ENCODE assay signal across 1 mouse cellular context in the genomic region with DNA sequence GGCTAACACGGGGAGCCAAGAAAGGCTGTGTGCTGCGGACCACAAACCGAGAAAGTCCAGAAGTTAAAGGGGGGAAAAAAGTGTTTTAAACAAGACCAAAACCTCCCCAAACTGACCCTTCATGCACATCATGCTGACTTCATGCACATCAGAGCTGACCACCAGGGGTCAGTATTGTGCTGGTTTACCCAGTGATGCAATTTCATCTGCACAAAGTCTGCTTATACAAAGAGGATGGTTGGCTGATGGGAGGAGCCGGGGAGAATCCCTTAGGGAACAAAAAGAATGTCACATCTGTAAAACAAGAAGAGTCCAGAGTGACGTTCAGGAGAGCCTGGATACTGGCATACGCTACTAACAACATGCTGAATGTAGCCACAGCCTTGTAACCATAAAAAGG.
TF ChIP-seq lines count a peak whose summit lies in the region.

No protein-coding gene starts in this region.

TF ChIP-seq in MEL, 35 proteins besides CTCF, POLR2A, EP300 and RAD21:
- TF ChIP-seq SIN3A (IDR thresholded peaks at IDR 0.05; ENCODE audit: low read length) (peak; percentile 57), TBP (IDR thresholded peaks at IDR 0.05; ENCODE audit: low read depth, low read length) (0 out of 2 replicates have a peak, but pooled peaks have one; percentile 19), ZMIZ1 (IDR thresholded peaks at IDR 0.05; ENCODE audit: low read depth, low read length) (no peak), MYC (IDR thresholded peaks at IDR 0.05; ENCODE audit: low read depth, low read length) (0 out of 2 replicates have a peak, but pooled peaks have one; percentile 44), POLR2AphosphoS2 (IDR thresholded peaks at IDR 0.05; ENCODE audit: low read length) (no peak), GABPA (IDR thresholded peaks at IDR 0.05; ENCODE audit: low read depth, low read length) (no peak), NELFE (IDR thresholded peaks at IDR 0.05; ENCODE audit: low read depth, low read length) (no peak), USF2 (IDR thresholded peaks at IDR 0.05; ENCODE audit: borderline replicate concordance in 1 of 2, insufficient read depth in 1 of 2, low read depth in 1 of 2, low read length in 2 of 2) (no peak), JUND (IDR thresholded peaks at IDR 0.05; ENCODE audit: low read depth, low read length) (no peak), POLR2AphosphoS5 (IDR thresholded peaks at IDR 0.05; ENCODE audit: borderline replicate concordance, low read depth, low read length) (no peak), NRF1 (IDR thresholded peaks at IDR 0.05; ENCODE audit: insufficient read depth, low read depth, low read length, poor library complexity, severe bottlenecking) (no peak), ELF1 (IDR thresholded peaks at IDR 0.05; ENCODE audit: low read depth, low read length) (no peak), MAFK (IDR thresholded peaks at IDR 0.05; ENCODE audit: borderline replicate concordance, low read depth, low read length) (no peak), CHD1 (IDR thresholded peaks at IDR 0.05; ENCODE audit: low read depth, low read length) (no peak), CHD2 (IDR thresholded peaks at IDR 0.05; ENCODE audit: low read length) (no peak), MEF2A (IDR thresholded peaks at IDR 0.05; ENCODE audit: extremely low read depth, insufficient replicate concordance, low read depth, low read length, poor library complexity, severe bottlenecking) (no peak), UBTF (IDR thresholded peaks at IDR 0.05; ENCODE audit: borderline replicate concordance, insufficient read depth, low read depth, low read length) (no peak), MAX (IDR thresholded peaks at IDR 0.05; ENCODE audit: low read length) (no peak), KAT2A (conservative IDR thresholded peaks at IDR 0.05; ENCODE audit: low read depth, low read length) (no peak), ZNF384 (IDR thresholded peaks at IDR 0.05; ENCODE audit: low read depth, low read length) (peak; percentile 50; the same call in 1 of the 2 replicates), SMC3 (IDR thresholded peaks at IDR 0.05; ENCODE audit: low read depth, low read length) (peak; percentile 97), ZC3H11A (IDR thresholded peaks at IDR 0.05; ENCODE audit: low read depth, low read length) (peak; percentile 94), HCFC1 (IDR thresholded peaks at IDR 0.05; ENCODE audit: low read depth, low read length) (no peak), BHLHE40 (IDR thresholded peaks at IDR 0.05; ENCODE audit: borderline replicate concordance, low read depth, low read length) (no peak), ZKSCAN1 (IDR thresholded peaks at IDR 0.05; ENCODE audit: low read depth, low read length) (no peak), TAL1 (IDR thresholded peaks at IDR 0.05; ENCODE audit: low read length) (no peak), TCF12 (IDR thresholded peaks at IDR 0.05; ENCODE audit: low read depth, low read length) (no peak)
